Mouse (Mus musculus) G1E (cell line): Measurements from ENCODE around the gene Cald1. TPM values are rescaled to one million over a fixed set of nuclear protein-coding genes. Genes with fewer than 3 reads are reported as not detected.

ENCODE experiments used
- ATAC-seq: 2 replicates; pipeline ENCODE4 v1.8.0; 2016; ENCODE audit warnings: mild to moderate bottlenecking; ENCODE audit not compliant: insufficient number of reproducible peaks, poor library complexity, low FRiP score, severe bottlenecking; ENCODE audit errors: extremely low read depth
- DNase-seq: peaks from one replicate; pipeline ENCODE4 v3.0.0; 2012; ENCODE audit warnings: low spot score
- H3K27me3 ChIP-seq: 2 replicates; pipeline ENCODE4 v1.6.1; 2012; ENCODE audit warnings: mild to moderate bottlenecking, low read length, inconsistent platforms; ENCODE audit not compliant: insufficient read depth
- H3K36me3 ChIP-seq: replicated peaks from 2 replicates; pipeline ENCODE3; 2012; ENCODE audit warnings: mild to moderate bottlenecking, inconsistent platforms
- H3K4me1 ChIP-seq: 2 replicates; pipeline ENCODE4 v1.6.1; 2012; ENCODE audit warnings: low read depth, low read length, inconsistent platforms, mixed read lengths; ENCODE audit not compliant: insufficient read depth
- H3K4me3 ChIP-seq: 2 replicates; pipeline ENCODE4 v1.5.1; 2012; ENCODE audit warnings: low read depth, mild to moderate bottlenecking, inconsistent platforms, low read length, moderate library complexity, mixed read lengths
- H3K9me3 ChIP-seq: replicated peaks from 2 replicates; pipeline ENCODE4 v1.6.1; 2012; ENCODE audit warnings: inconsistent platforms
- CTCF ChIP-seq: IDR thresholded peaks from 2 replicates; pipeline ENCODE4 v1.5.1; 2012; ENCODE audit warnings: low read depth, low read length, inconsistent platforms, mixed read lengths
- GATA1 ChIP-seq: IDR thresholded peaks from 2 replicates; pipeline ENCODE4 v1.6.1; 2012; ENCODE audit warnings: borderline replicate concordance, low read length, inconsistent platforms, mixed read lengths
- GATA2 ChIP-seq: IDR thresholded peaks from 2 replicates; pipeline ENCODE4 v1.6.1; 2012; ENCODE audit warnings: low read depth, low read length, inconsistent platforms, borderline replicate concordance
- POLR2AphosphoS5 ChIP-seq: IDR thresholded peaks from 2 replicates; pipeline ENCODE4 v1.6.1; 2012; ENCODE audit warnings: low read depth, low read length, inconsistent platforms; ENCODE audit not compliant: insufficient replicate concordance
- TAL1 ChIP-seq: conservative IDR thresholded peaks from 2 replicates; pipeline ENCODE4 v1.6.1; 2012; ENCODE audit warnings: low read depth, low read length, inconsistent platforms, mixed read lengths
- polyA plus RNA-seq: library from polyadenylated mRNA; stranded (reverse); fragments of >175 nt; gene quantifications from 2 replicates; pipeline ENCODE4 v1.2.3, GENCODE M21; 2012
- total RNA-seq, 2 experiments: library from RNA; stranded (forward) in 1 of 2; stranded (reverse) in 1 of 2; fragments of 200-1000 nt in 1 of 2; fragments of >200 nt in 1 of 2; fragmentation: Nextera tagmentation in 1 of 2; gene quantifications; 2 replicates each; pipeline ENCODE4 v1.2.3; 2014 to 2017

Cald1 gene
- total and polyA plus RNA-seq, 3 experiments, result 1.9 TPM; not detected in 2

- H3K9me3 ChIP-seq, result no peaks in the 10 kb centered on the region
- H3K27me3 ChIP-seq, result peaks cover 17% of the 10 kb centered on the region
- no peaks in the 10 kb centered on the region for H3K4me1 ChIP-seq
- TF ChIP-seq GATA1, result no peak
- TF ChIP-seq GATA2, result no peak
- TF ChIP-seq TAL1, result no peak
- TF ChIP-seq POLR2AphosphoS5, result no peak
- no peak for TF ChIP-seq CTCF
- H3K4me3 ChIP-seq, result no peak overlapping the region
- DNase-seq (no peak), ATAC-seq (no peak)
- H3K36me3 ChIP-seq, result no peaks in the 10 kb centered on the region
Observed at GRCm38 (mm10) chr6:34750487-34751120, 152.3 kb downstream of the Cald1 start.

- Histone ChIP-seq H3K9me3 (no peaks in the 10 kb centered on the region), H3K4me1 (no peaks in the 10 kb centered on the region), H3K36me3 (no peaks in the 10 kb centered on the region), H3K4me3 (no peak overlapping the region), H3K27me3 (peaks cover 15% of the 10 kb centered on the region)
- ATAC-seq (no peak), DNase-seq (no peak)
- TF ChIP-seq CTCF (no peak), GATA1 (no peak), TAL1 (no peak), POLR2AphosphoS5 (no peak), GATA2 (no peak)
Observed at GRCm38 (mm10) chr6:34751625-34752024, 153.3 kb downstream of the Cald1 start.

- no peak for TF ChIP-seq GATA1
- no peak for TF ChIP-seq CTCF
- TF ChIP-seq POLR2AphosphoS5, result no peak
- no peak for TF ChIP-seq GATA2
- TF ChIP-seq TAL1, result no peak
- DNase-seq (peak; percentile 5), ATAC-seq (no peak)
- Histone ChIP-seq H3K4me3 (no peak overlapping the region), H3K9me3 (no peaks in the 10 kb centered on the region), H3K36me3 (no peaks in the 10 kb centered on the region), H3K4me1 (no peaks in the 10 kb centered on the region), H3K27me3 (peaks cover 14% of the 10 kb centered on the region)
Observed at GRCm38 (mm10) chr6:34754448-34754847, 156.1 kb downstream of the Cald1 start.

- ATAC-seq (no peak), DNase-seq (no peak)
- Histone ChIP-seq H3K36me3 (no peaks in the 10 kb centered on the region), H3K4me3 (no peak overlapping the region), H3K9me3 (no peaks in the 10 kb centered on the region), H3K4me1 (no peaks in the 10 kb centered on the region), H3K27me3 (peaks cover 13% of the 10 kb centered on the region)
- TF ChIP-seq GATA1, result no peak
- no peak for TF ChIP-seq GATA2
- TF ChIP-seq TAL1, result no peak
- no peak for TF ChIP-seq POLR2AphosphoS5
- no peak for TF ChIP-seq CTCF
Observed at GRCm38 (mm10) chr6:34758340-34758739, 160.0 kb downstream of the Cald1 start.

GRCm38 (mm10) chr6:34760023-34760422 lies 161.7 kb downstream of the Cald1 start:
- DNase-seq, result no peak
- H3K9me3 ChIP-seq, result no peaks in the 10 kb centered on the region
- H3K4me1 ChIP-seq, result no peaks in the 10 kb centered on the region
- TF ChIP-seq POLR2AphosphoS5 (no peak), CTCF (no peak), GATA2 (no peak), GATA1 (no peak), TAL1 (no peak)
- no peak for ATAC-seq
- no peaks in the 10 kb centered on the region for H3K36me3 ChIP-seq
- no peak overlapping the region for H3K4me3 ChIP-seq
- H3K27me3 ChIP-seq, result peaks cover 20% of the 10 kb centered on the region

- ATAC-seq (no peak), DNase-seq (no peak)
- no peak for TF ChIP-seq CTCF
- no peak for TF ChIP-seq GATA2
- no peak for TF ChIP-seq TAL1
- no peak for TF ChIP-seq GATA1
- TF ChIP-seq POLR2AphosphoS5, result no peak
- H3K4me1 ChIP-seq, result no peaks in the 10 kb centered on the region
- H3K4me3 ChIP-seq, result no peak overlapping the region
- peaks cover 9% of the 10 kb centered on the region for H3K27me3 ChIP-seq
- H3K36me3 ChIP-seq, result no peaks in the 10 kb centered on the region
- no peaks in the 10 kb centered on the region for H3K9me3 ChIP-seq
Observed at GRCm38 (mm10) chr6:34765721-34766120, 167.4 kb downstream of the Cald1 start.
